Mouse (Mus musculus): Measurements from ENCODE around the gene Foxj2.
A peak's percentile ranks its signal among the peaks of the same experiment; 100 is the strongest.

Gene Foxj2

DNA sequence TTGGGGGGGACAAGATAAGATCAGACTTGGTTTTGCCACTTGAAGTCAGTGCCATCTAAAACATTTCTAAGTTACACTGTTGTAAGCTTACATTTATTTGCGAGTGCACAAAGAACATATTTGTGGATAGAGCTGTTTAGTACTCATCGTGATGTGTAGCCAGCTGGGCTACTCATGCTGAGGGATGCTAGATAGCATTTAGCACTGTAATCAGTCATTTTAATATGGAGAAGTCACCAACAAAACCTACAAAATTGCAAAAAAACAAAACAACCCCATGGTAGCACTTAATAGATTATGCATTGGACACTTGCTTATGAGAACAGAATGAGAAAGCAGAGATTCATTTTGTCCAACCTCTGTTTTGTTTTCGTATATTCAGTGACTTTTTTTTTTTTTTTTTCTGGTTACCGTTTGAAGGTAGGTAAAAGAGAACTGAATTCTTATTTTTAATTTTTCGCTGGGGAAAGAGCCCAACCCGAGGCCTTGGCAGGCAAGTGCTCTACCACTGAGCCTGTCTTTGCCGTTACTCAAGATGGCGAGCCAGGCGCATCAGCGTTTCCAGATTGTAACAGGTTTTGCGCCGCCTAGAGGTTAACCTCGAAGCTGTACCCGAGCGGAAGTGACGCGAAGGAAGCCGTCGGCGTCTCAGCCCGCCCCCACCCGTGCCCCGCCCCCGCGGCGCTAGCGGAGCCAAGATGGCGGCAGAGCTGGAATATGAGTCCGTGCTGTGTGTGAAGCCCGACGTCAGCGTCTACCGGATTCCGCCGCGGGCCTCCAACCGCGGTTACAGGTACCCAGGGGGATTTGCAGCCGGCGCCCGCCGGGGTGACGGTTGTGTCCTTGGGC lies 54.4 kb downstream of the Foxj2 start, which contains the start of gene Necap1:
TSS of gene Necap1 (plus strand) at position 604 of the 849 bp plus-strand sequence.
- peak; percentile 96 for DNase-seq (ENCODE audit: low read depth, low spot score)

DNA sequence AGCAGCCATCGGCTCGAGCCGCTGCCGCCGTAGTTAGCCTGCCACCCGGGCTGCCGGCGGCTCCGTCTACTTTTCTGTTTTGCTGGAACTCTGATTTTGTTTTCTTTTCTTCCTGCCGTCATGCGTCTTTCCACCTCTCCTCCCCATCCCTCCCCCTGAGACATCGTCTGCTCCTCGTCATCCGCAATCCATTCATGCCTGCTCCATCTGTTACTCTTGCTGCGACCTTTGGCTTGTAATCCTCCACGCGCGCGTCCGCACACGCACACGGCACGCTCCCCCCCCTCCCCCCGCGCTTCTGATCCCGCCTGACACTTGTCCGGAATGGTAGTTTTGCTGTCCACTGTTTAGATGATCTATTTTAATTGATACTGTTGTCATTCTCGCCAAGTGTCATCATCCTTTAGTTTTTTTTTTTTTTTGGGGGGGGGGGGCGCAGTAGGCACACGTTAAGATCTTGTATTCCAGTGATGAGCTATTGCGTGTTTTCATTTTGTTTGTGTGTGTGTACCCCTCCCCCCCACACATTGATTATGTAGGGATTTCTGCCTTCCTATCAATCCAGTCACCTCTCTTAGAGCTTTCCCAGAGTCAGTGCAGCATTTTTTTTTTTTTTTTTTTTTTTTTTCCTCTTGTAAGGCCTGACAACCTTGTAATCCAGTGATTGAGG lies 55.1 kb downstream of the Foxj2 start:
- DNase-seq (ENCODE audit: low read depth, low spot score): peak; percentile 25

DNA sequence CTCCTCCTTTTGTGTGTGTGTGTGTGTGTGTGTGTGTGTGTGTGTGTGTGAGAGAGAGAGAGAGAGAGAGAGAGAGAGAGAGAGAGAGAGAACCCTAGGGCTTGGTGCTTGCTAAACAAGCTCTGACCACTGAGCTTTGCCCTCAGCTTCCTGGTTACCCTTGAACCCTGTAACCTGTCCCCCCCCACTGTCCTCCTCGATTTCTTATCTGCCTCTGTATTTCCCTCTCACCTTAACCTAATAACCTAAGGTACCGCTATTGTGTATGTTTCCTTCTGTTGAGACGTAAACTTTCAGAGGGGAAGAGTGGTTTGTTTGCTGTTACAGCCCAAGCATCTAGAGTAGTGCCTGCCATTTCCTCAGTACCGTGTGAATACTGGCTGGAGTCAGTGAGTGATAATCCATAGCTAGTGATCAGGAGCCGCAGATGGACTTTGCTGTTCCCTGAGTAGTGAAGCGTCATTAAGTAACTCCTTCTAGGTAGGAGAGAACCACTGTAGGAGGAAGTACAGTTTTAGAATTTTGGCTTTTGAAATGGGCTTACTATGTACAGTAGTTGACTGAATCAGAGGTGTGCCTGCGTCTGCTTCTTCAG lies 59.5 kb downstream of the Foxj2 start:
- DNase-seq (ENCODE audit: low read depth, low spot score): no peak

DNA sequence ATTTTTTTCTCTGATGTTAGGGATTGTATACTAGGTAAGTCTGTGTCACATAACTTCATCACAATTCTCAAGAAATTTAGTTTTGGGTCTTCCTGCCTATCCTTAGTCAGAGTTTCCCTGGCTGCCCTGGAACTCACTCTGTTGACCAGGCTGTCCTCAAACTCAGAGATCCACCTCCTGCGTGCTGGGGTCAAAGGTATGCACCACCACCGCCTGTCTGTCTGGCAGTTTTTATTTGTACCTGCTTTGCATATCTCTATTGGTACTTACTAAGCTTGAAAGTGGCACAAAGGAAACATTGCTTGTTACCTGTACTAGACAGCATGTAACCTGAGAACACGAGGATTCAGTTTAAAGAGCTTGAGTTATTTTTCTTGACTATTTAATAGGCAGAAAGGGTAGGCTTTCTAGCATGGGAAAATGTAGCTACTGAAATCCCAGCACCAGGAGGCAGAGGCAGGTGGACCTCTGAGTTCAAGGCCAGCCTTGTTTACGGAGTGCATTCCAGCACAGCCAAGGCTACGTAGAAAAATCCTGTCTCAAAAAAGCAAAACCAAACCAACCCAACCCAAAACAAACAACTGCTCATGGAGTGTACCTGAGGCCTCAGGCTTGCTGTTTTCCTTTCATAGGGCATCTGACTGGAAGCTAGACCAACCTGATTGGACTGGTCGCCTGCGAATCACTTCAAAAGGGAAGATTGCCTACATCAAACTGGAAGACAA lies 60.2 kb downstream of the Foxj2 start:
- no peak for DNase-seq (ENCODE audit: low read depth, low spot score)

DNA sequence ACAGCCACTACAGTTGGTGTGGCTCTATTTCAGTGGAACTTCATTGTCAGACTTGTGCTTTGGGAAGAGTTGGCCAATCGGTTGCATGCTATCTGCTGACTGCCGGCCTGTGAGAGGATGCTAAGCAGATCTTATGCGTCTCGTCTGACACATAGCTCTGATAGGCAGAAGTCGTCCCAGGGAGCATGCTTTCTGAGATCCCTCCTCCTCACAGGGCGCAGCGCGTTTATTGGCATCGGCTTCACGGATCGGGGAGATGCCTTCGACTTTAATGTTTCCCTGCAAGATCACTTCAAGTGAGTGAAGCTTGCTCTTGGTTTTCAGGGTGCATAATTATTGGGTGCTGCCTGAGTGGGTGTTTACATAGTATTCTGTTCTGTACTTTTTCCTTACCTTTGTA lies 61.6 kb downstream of the Foxj2 start:
- no peak for DNase-seq (ENCODE audit: low read depth, low spot score)

DNA sequence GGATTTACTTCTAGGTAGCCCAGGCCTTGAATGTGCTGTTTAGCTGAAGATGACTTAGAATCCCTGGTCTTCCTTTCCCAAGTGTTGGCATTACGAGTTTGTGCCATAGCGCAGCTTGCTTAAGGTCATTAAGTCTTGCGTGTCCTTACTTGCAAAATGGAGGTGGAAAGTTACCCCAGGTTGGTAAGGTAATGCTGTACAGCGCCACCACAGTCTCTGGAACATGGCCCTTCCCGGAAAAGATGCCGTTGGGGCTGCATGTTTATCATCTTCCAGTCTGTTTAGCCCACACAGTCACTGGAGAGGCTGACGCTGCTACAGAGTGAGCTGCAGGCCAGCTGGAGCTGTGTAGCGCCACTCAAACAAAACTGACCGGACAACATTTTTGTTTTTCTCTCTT lies 63.9 kb downstream of the Foxj2 start:
- DNase-seq (ENCODE audit: low read depth, low spot score): no peak

DNA sequence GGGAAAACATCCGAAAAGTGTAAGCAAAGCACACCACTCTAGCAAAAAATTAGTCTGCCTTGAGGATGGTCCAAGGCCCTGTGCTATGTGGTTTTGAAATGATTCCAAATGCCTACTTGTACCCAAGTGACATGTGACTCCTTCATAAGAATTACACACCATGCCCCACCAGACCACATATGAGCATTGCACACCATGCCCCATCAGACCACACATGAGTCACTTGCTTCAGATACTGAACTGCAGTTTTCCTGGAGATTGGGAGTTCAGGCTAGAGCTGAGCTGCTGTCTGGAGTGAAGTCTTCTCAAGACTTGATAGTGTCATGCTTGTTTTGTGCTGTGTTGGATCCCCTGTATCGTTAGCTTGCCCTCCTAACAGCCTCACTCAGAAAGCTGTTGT lies 69.9 kb downstream of the Foxj2 start:
- no peak for DNase-seq (ENCODE audit: low read depth, low spot score)

DNA sequence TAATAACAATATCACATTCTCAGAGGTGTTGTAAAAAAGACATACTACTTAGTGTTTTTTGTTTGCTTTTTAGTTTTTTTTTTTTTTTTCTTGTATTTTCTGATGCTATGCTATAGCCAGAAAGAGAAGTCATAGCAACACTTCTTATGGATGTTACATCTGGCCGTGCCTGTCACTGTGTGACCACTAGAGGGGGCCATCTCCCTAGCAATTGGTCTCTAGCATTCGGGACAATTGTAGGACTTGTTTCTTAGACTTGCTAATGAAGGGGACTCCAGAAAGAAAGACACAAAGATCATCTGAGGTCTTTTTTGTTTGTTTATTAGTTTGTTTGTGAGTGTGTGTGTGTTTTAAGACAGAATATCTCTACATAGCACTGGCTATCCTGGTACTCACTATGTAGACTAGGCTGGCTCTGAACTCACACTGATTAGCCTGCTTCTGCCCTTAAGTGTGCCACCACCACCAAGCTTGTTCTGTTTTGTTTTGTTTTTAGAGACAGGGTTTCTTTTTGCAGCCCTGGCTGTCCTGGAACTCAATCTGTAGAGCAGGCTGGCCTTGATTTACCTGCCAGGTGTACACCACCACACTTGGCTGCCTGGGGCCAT lies 72.8 kb downstream of the Foxj2 start:
- peak; percentile 57 for DNase-seq (ENCODE audit: low read depth, low spot score)
